Mouse (Mus musculus) ovary, adult 10 weeks (tissue): Measurements from ENCODE around the gene Plcb3. TPM values are rescaled to one million over a fixed set of nuclear protein-coding genes. Genes with fewer than 3 reads are reported as not detected.

Experiments used
- polyA plus RNA-seq: library from polyadenylated mRNA; stranded (reverse); fragments of 350-450 nt; fragmentation: Illumina TruSeq; extraction: RNeasy Lipid Tissue Mini Kit (QIAGEN cat#74804); gene quantifications from one replicate; pipeline ENCODE4 v1.2.3, GENCODE M21; 2014

Plcb3 gene
- polyA plus RNA-seq, 1 experiment from 2014 or later: 4.2 TPM

Other genes starting within 250 kb of the Plcb3 start
- not detected for gene Rps6ka4, start 135.8 kb downstream of the Plcb3 start, polyA plus RNA-seq
- not detected for gene Ccdc88b, start 118.3 kb downstream of the Plcb3 start, polyA plus RNA-seq
- 26.0 TPM for gene Trmt112, start 66.8 kb downstream of the Plcb3 start, polyA plus RNA-seq
- gene Prdx5, start 66.4 kb downstream of the Plcb3 start, polyA plus RNA-seq: 12.0 TPM
- 0.83 TPM for gene Esrra, start 54.7 kb downstream of the Plcb3 start, polyA plus RNA-seq
- not detected for gene Catsperz, start 51.1 kb downstream of the Plcb3 start, polyA plus RNA-seq
- gene Kcnk4, start 42.0 kb downstream of the Plcb3 start, polyA plus RNA-seq: not detected
- 0.71 TPM for gene Bad, start 34.6 kb downstream of the Plcb3 start, polyA plus RNA-seq
- gene Gpr137, start 34.0 kb downstream of the Plcb3 start, polyA plus RNA-seq: not detected
- 8.7 TPM for gene Ppp1r14b, start 1.5 kb downstream of the Plcb3 start, polyA plus RNA-seq
- 12.2 TPM for gene Fkbp2, start 4.0 kb upstream of the Plcb3 start, polyA plus RNA-seq
- gene Vegfb, start 11.2 kb upstream of the Plcb3 start, polyA plus RNA-seq: 10.9 TPM
- not detected for gene Dnajc4, start 16.1 kb upstream of the Plcb3 start, polyA plus RNA-seq
- not detected for gene Nudt22, start 19.6 kb upstream of the Plcb3 start, polyA plus RNA-seq
- not detected for gene Trpt1, start 19.7 kb upstream of the Plcb3 start, polyA plus RNA-seq
- gene Fermt3, start 43.0 kb upstream of the Plcb3 start, polyA plus RNA-seq: not detected
- 74.7 TPM for gene Stip1, start 63.5 kb upstream of the Plcb3 start, polyA plus RNA-seq
- gene Macrod1, start 80.3 kb upstream of the Plcb3 start, polyA plus RNA-seq: 1.4 TPM
- 2.1 TPM for gene Flrt1, start 129.3 kb upstream of the Plcb3 start, polyA plus RNA-seq
- 22.1 TPM for gene Otub1, start 229.8 kb upstream of the Plcb3 start, polyA plus RNA-seq
- 36.3 TPM for gene Cox8a, start 241.1 kb upstream of the Plcb3 start, polyA plus RNA-seq